Mouse (Mus musculus) thymus, postnatal 25 days (tissue): ENCODE measurements around the gene Ctps2.

Experiments used
- DNase-seq: peaks from one replicate; pipeline ENCODE4 v3.0.0; 2022

Gene Ctps2

GRCm38 (mm10) chrX:162986876-162987495 lies 85.9 kb downstream of the Ctps2 start:
- DNase-seq, result no peak

- no peak for DNase-seq
These were observed 90.4 kb downstream of the Ctps2 start for GRCm38 (mm10) chrX:162991396-162991795.

GRCm38 (mm10) chrX:162992121-162992520 lies 91.1 kb downstream of the Ctps2 start:
- no peak for DNase-seq

- no peak for DNase-seq
These were observed 126.8 kb downstream of the Ctps2 start for GRCm38 (mm10) chrX:163027864-163028263.

GRCm38 (mm10) chrX:163038767-163039166 lies 137.7 kb downstream of the Ctps2 start:
- no peak for DNase-seq

GRCm38 (mm10) chrX:163042771-163043170 lies 141.7 kb downstream of the Ctps2 start:
- DNase-seq, result no peak

- no peak for DNase-seq
These were observed 162.9 kb downstream of the Ctps2 start for GRCm38 (mm10) chrX:163063936-163064335.
